Mouse (Mus musculus) limb, embryonic 14.5 days (tissue): ENCODE results near the gene Cdc37l1. TPM values are rescaled to one million over a fixed set of nuclear protein-coding genes. Genes with fewer than 3 reads are reported as not detected.

Source experiments
- ATAC-seq: fragments of 200-750 bp; cut with Nextera tagmentation; 2 replicates; pipeline ENCODE4 v1.8.0; 2017; ENCODE audit warnings: low read depth, moderate number of reproducible peaks, moderate TSS enrichment; ENCODE audit not compliant: low FRiP score
- DNase-seq: peaks from one replicate; pipeline ENCODE4 v3.0.0-alpha.2; 2015; ENCODE audit warnings: low spot score
- H3K27ac ChIP-seq: fragments of 300-500 bp; sonication (generic); replicated peaks from 2 replicates; pipeline ENCODE4 v1.5.1; 2014; ENCODE audit warnings: low read depth, mild to moderate bottlenecking, low read length, moderate library complexity, mixed read lengths
- H3K27me3 ChIP-seq: fragments of 300-500 bp; sonication (generic); 2 replicates; pipeline ENCODE4 v1.6.1; 2014; ENCODE audit warnings: low read length, mixed read lengths; ENCODE audit not compliant: control insufficient read depth, insufficient read depth
- H3K36me3 ChIP-seq: fragments of 300-500 bp; sonication (generic); 2 replicates; pipeline ENCODE4 v1.6.1; 2014; ENCODE audit warnings: mild to moderate bottlenecking, low read length, moderate library complexity, mixed read lengths; ENCODE audit not compliant: control insufficient read depth, insufficient read depth
- H3K4me1 ChIP-seq: fragments of 300-500 bp; sonication (generic); 2 replicates; pipeline ENCODE4 v1.6.1; 2014; ENCODE audit warnings: antibody characterized with exemption, low read length, mixed read lengths; ENCODE audit not compliant: control insufficient read depth, insufficient read depth
- H3K4me2 ChIP-seq: fragments of 300-500 bp; sonication (generic); replicated peaks from 2 replicates; pipeline ENCODE4 v1.6.1; 2014; ENCODE audit warnings: low read depth, mild to moderate bottlenecking, low read length, moderate library complexity; ENCODE audit not compliant: severe bottlenecking
- H3K4me3 ChIP-seq: fragments of 300-500 bp; sonication (generic); replicated peaks from 2 replicates; pipeline ENCODE4 v1.5.1; 2014; ENCODE audit warnings: low read length
- H3K9ac ChIP-seq: fragments of 300-500 bp; sonication (generic); 2 replicates; pipeline ENCODE4 v1.6.1; 2014; ENCODE audit warnings: mild to moderate bottlenecking, low read depth, low read length, moderate library complexity; ENCODE audit not compliant: severe bottlenecking
- H3K9me3 ChIP-seq: fragments of 300-500 bp; sonication (generic); 2 replicates; pipeline ENCODE4 v1.6.1; 2016; ENCODE audit warnings: low read length; ENCODE audit not compliant: control insufficient read depth
- POLR2A ChIP-seq: fragments of 200-500 bp; IDR thresholded peaks from 2 replicates; pipeline ENCODE4 v1.8.0; 2012; ENCODE audit warnings: inconsistent platforms, mild to moderate bottlenecking, moderate library complexity, borderline replicate concordance; ENCODE audit not compliant: insufficient read depth, insufficient read length; ENCODE audit errors: extremely low read depth
- WGBS: fragments of 180-500 bp; shearing (Covaris S2); extraction: QIAGEN DNeasy Blood & Tissue Kit; methylation state at CpG from one replicate; pipeline ENCODE4 v1.1.7; 2014; 5-methylcytosine and 5-hydroxymethylcytosine counted together
- polyA plus RNA-seq, 2 experiments: library from polyadenylated mRNA; depleted of rRNA in 1 of 2; stranded (reverse) in 1 of 2; unstranded in 1 of 2; fragments of >200 nt; fragmentation: Nextera tagmentation in 1 of 2; extraction: Ambion mirVana in 1 of 2; gene quantifications; 2 replicates each; pipeline versions ENCODE4 v1.2.1 to v1.2.3; 2012 to 2014

Cdc37l1 gene
- polyA plus RNA-seq, 2 experiments = 35.8 to 39.6 TPM

- DNase-seq (no peak), ATAC-seq (no peak)
- no peak overlapping the region for H3K4me3 ChIP-seq
- no peaks in the 10 kb centered on the region for H3K27me3 ChIP-seq
- H3K4me2 ChIP-seq = no peak overlapping the region
- H3K27ac ChIP-seq = no peak overlapping the region
- peaks cover 16% of the 10 kb centered on the region for H3K4me1 ChIP-seq
- 72% methylated on average over 6 of the region's 6 CpGs for WGBS
- TF ChIP-seq POLR2A = no peak
- H3K36me3 ChIP-seq = peaks cover 6% of the 10 kb centered on the region; the same call in 1 of the 2 replicates
- H3K9me3 ChIP-seq = no peaks in the 10 kb centered on the region
- no peak overlapping the region for H3K9ac ChIP-seq
Measured at GRCm38 (mm10) chr19:29042143-29042542, 52.0 kb downstream of the Cdc37l1 start.

GRCm38 (mm10) chr19:29042647-29043046 lies 52.5 kb downstream of the Cdc37l1 start:
- ATAC-seq (no peak), DNase-seq (no peak)
- TF ChIP-seq POLR2A = no peak
- Histone ChIP-seq H3K9me3 (no peaks in the 10 kb centered on the region), H3K4me2 (no peak overlapping the region), H3K9ac (no peak overlapping the region), H3K4me1 (peaks cover 16% of the 10 kb centered on the region), H3K27ac (no peak overlapping the region), H3K4me3 (no peak overlapping the region), H3K27me3 (no peaks in the 10 kb centered on the region), H3K36me3 (0 out of 2 replicates have a peak, but pooled peaks cover under 1% of the 10 kb centered on the region)
- WGBS = 88% methylated on average over 9 of the region's 9 CpGs

- no peak overlapping the region for H3K27ac ChIP-seq
- H3K4me1 ChIP-seq = peaks cover 16% of the 10 kb centered on the region
- H3K4me3 ChIP-seq = no peak overlapping the region
- H3K4me2 ChIP-seq = no peak overlapping the region
- H3K9ac ChIP-seq = no peak overlapping the region
- DNase-seq (no peak), ATAC-seq (no peak)
- WGBS = 68% methylated on average over 9 of the region's 9 CpGs
- H3K27me3 ChIP-seq = no peaks in the 10 kb centered on the region
- TF ChIP-seq POLR2A = no peak
- H3K9me3 ChIP-seq = no peaks in the 10 kb centered on the region
- no peaks in the 10 kb centered on the region for H3K36me3 ChIP-seq
Measured at GRCm38 (mm10) chr19:29044353-29044768, 54.2 kb downstream of the Cdc37l1 start.

- H3K27ac ChIP-seq = no peak overlapping the region
- H3K36me3 ChIP-seq = no peaks in the 10 kb centered on the region
- peaks cover 16% of the 10 kb centered on the region for H3K4me1 ChIP-seq
- H3K9ac ChIP-seq = no peak overlapping the region
- no peaks in the 10 kb centered on the region for H3K9me3 ChIP-seq
- no peaks in the 10 kb centered on the region for H3K27me3 ChIP-seq
- DNase-seq = no peak
- no peak overlapping the region for H3K4me3 ChIP-seq
- TF ChIP-seq POLR2A = no peak
- WGBS = 71% methylated on average over 4 of the region's 4 CpGs
- no peak overlapping the region; the same call in 1 of the 2 replicates for H3K4me2 ChIP-seq
- no peak for ATAC-seq
Measured at GRCm38 (mm10) chr19:29045369-29045768, 55.2 kb downstream of the Cdc37l1 start.

- DNase-seq = no peak
- WGBS = 29% methylated on average over 15 of the region's 15 CpGs
- Histone ChIP-seq H3K36me3 (no peaks in the 10 kb centered on the region), H3K27ac (peak overlapping the region; percentile 50), H3K4me1 (peaks cover 16% of the 10 kb centered on the region), H3K4me3 (peak overlapping the region; percentile 80), H3K9me3 (no peaks in the 10 kb centered on the region), H3K9ac (peak overlapping the region; percentile 89; the same call in 1 of the 2 replicates), H3K4me2 (peak overlapping the region; percentile 56), H3K27me3 (no peaks in the 10 kb centered on the region)
- TF ChIP-seq POLR2A = no peak
- ATAC-seq = 0 out of 2 replicates have a peak, but pooled peaks have one; percentile 21
Measured at GRCm38 (mm10) chr19:29045956-29046650, 56.0 kb downstream of the Cdc37l1 start.
